Mouse (Mus musculus) forebrain, embryonic 14.5 days (tissue): ENCODE measurements around the gene Eng. TPM values are rescaled to one million over a fixed set of nuclear protein-coding genes. Genes with fewer than 3 reads are reported as not detected.

Experiments
- ATAC-seq: fragments of 200-750 bp; cut with Nextera tagmentation; 2 replicates; pipeline ENCODE4 v1.8.0; 2017; ENCODE audit warnings: mild to moderate bottlenecking, moderate library complexity
- DNase-seq: peaks from one replicate; pipeline ENCODE4 v3.0.0-alpha.2; 2015; ENCODE audit warnings: low spot score
- H3K27ac ChIP-seq: fragments of 300-500 bp; sonication (generic); 2 replicates; pipeline ENCODE4 v1.5.1; 2014; ENCODE audit warnings: low read depth, mild to moderate bottlenecking, control low read depth, low read length, moderate library complexity
- H3K27me3 ChIP-seq: fragments of 300-500 bp; sonication (generic); replicated peaks from 2 replicates; pipeline ENCODE4 v1.6.1; 2014; ENCODE audit warnings: low read length, control low read depth, mixed read lengths; ENCODE audit not compliant: control insufficient read depth, insufficient read depth
- H3K36me3 ChIP-seq: fragments of 300-500 bp; sonication (generic); 2 replicates; pipeline ENCODE4 v1.6.1; 2014; ENCODE audit warnings: low read length, control low read depth; ENCODE audit not compliant: control insufficient read depth, insufficient read depth
- H3K4me1 ChIP-seq: fragments of 300-500 bp; sonication (generic); 2 replicates; pipeline ENCODE4 v1.6.1; 2014; ENCODE audit warnings: antibody characterized with exemption, low read length, control low read depth; ENCODE audit not compliant: control insufficient read depth, insufficient read depth
- H3K4me2 ChIP-seq: fragments of 300-500 bp; sonication (generic); 2 replicates; pipeline ENCODE4 v1.6.1; 2014; ENCODE audit warnings: mild to moderate bottlenecking, control low read depth, low read length
- H3K4me3 ChIP-seq: fragments of 300-500 bp; sonication (generic); 2 replicates; pipeline ENCODE4 v1.5.1; 2014; ENCODE audit warnings: low read depth, low read length, control low read depth
- H3K9ac ChIP-seq: fragments of 300-500 bp; sonication (generic); 2 replicates; pipeline ENCODE4 v1.6.1; 2014; ENCODE audit warnings: mild to moderate bottlenecking, low read length, control low read depth, moderate library complexity
- H3K9me3 ChIP-seq: fragments of 300-500 bp; sonication (generic); replicated peaks from 2 replicates; pipeline ENCODE4 v1.6.1; 2016; ENCODE audit warnings: low read length, control low read depth, mixed read lengths; ENCODE audit not compliant: control insufficient read depth
- WGBS: fragments of 180-500 bp; shearing (Covaris S2); extraction: QIAGEN DNeasy Blood & Tissue Kit; methylation state at CpG from one replicate; pipeline ENCODE4 v1.1.7; 2014; 5-methylcytosine and 5-hydroxymethylcytosine counted together
- polyA plus RNA-seq: library from polyadenylated mRNA; unstranded; fragments of >200 nt; fragmentation: Nextera tagmentation; extraction: Ambion mirVana; gene quantifications from 2 replicates; pipeline ENCODE4 v1.2.1, GENCODE M21; 2014

Eng gene
- polyA plus RNA-seq, 1 experiment from 2014 or later = 15.0 TPM

- WGBS = 60% methylated on average over 4 of the region's 4 CpGs
- Histone ChIP-seq H3K27ac (no peak overlapping the region), H3K9ac (0 out of 2 replicates have a peak overlapping the region, but pooled peaks have one; percentile 13)
These were observed 18.3 kb upstream of the Eng start for GRCm38 (mm10) chr2:32628044-32628550.

GRCm38 (mm10) chr2:32628729-32629128 lies 17.7 kb upstream of the Eng start:
- Histone ChIP-seq H3K4me1 (peaks cover 30% of the 10 kb centered on the region), H3K9me3 (no peaks in the 10 kb centered on the region), H3K27me3 (no peaks in the 10 kb centered on the region), H3K4me2 (no peak overlapping the region), H3K27ac (peak overlapping the region; percentile 15; the same call in 1 of the 2 replicates), H3K4me3 (no peak overlapping the region), H3K36me3 (peaks cover 7% of the 10 kb centered on the region; the same call in 1 of the 2 replicates), H3K9ac (peak overlapping the region; percentile 33)
- DNase-seq (peak; percentile 61), ATAC-seq (no peak; the same call in 1 of the 2 replicates)
- WGBS = 27% methylated on average over 5 of the region's 5 CpGs

More at GRCm38 (mm10) chr2:32628044-32628550, 18.3 kb upstream of the Eng start:
- H3K4me1 ChIP-seq = peaks cover 30% of the 10 kb centered on the region
- 0 out of 2 replicates have a peak, but pooled peaks cover under 1% of the 10 kb centered on the region for H3K36me3 ChIP-seq
- H3K4me3 ChIP-seq = no peak overlapping the region
- H3K9me3 ChIP-seq = no peaks in the 10 kb centered on the region
- ATAC-seq (no peak), DNase-seq (no peak)
- H3K27me3 ChIP-seq = no peaks in the 10 kb centered on the region
- H3K4me2 ChIP-seq = no peak overlapping the region; the same call in 1 of the 2 replicates

- H3K4me1 ChIP-seq = peaks cover 30% of the 10 kb centered on the region
- DNase-seq (peak; percentile 80), ATAC-seq (peak; percentile 33; the same call in 1 of the 2 replicates)
- H3K9ac ChIP-seq = peak overlapping the region; percentile 32; the same call in 1 of the 2 replicates
- H3K4me2 ChIP-seq = peak overlapping the region; percentile 26; the same call in 1 of the 2 replicates
- no peak overlapping the region for H3K4me3 ChIP-seq
- WGBS = 30% methylated on average over 9 of the region's 9 CpGs
- H3K36me3 ChIP-seq = peaks cover 9% of the 10 kb centered on the region; the same call in 1 of the 2 replicates
- H3K27me3 ChIP-seq = no peaks in the 10 kb centered on the region
- H3K27ac ChIP-seq = no peak overlapping the region; the same call in 1 of the 2 replicates
- H3K9me3 ChIP-seq = no peaks in the 10 kb centered on the region
These were observed 17.0 kb upstream of the Eng start for GRCm38 (mm10) chr2:32629276-32629976.

- H3K27ac ChIP-seq = no peak overlapping the region
- H3K9ac ChIP-seq = no peak overlapping the region
- WGBS = 80% methylated on average over 9 of the region's 9 CpGs
- H3K4me1 ChIP-seq = peaks cover 27% of the 10 kb centered on the region
- H3K36me3 ChIP-seq = peaks cover 9% of the 10 kb centered on the region; the same call in 1 of the 2 replicates
- no peak overlapping the region for H3K4me3 ChIP-seq
- H3K4me2 ChIP-seq = no peak overlapping the region
- no peaks in the 10 kb centered on the region for H3K9me3 ChIP-seq
- DNase-seq (no peak), ATAC-seq (no peak)
- H3K27me3 ChIP-seq = no peaks in the 10 kb centered on the region
These were observed 16.4 kb upstream of the Eng start for GRCm38 (mm10) chr2:32630036-32630435.

GRCm38 (mm10) chr2:32631046-32631445 lies 15.3 kb upstream of the Eng start:
- H3K4me2 ChIP-seq = no peak overlapping the region

GRCm38 (mm10) chr2:32631737-32632394 lies 14.5 kb upstream of the Eng start:
- Histone ChIP-seq H3K4me3 (no peak overlapping the region), H3K27ac (no peak overlapping the region), H3K9me3 (no peaks in the 10 kb centered on the region), H3K4me2 (no peak overlapping the region), H3K4me1 (peaks cover 14% of the 10 kb centered on the region), H3K27me3 (no peaks in the 10 kb centered on the region), H3K9ac (no peak overlapping the region), H3K36me3 (peaks cover 9% of the 10 kb centered on the region; the same call in 1 of the 2 replicates)
- ATAC-seq = peak; percentile 52; the same call in 1 of the 2 replicates
- DNase-seq = peak; percentile 81
- WGBS = 56% methylated on average over 7 of the region's 7 CpGs

More at GRCm38 (mm10) chr2:32631046-32631445, 15.3 kb upstream of the Eng start:
- DNase-seq = no peak
- H3K27ac ChIP-seq = no peak overlapping the region
- H3K4me1 ChIP-seq = peaks cover 19% of the 10 kb centered on the region
- peaks cover 9% of the 10 kb centered on the region; the same call in 1 of the 2 replicates for H3K36me3 ChIP-seq
- H3K27me3 ChIP-seq = no peaks in the 10 kb centered on the region
- H3K4me3 ChIP-seq = no peak overlapping the region
- no peak for ATAC-seq
- H3K9me3 ChIP-seq = no peaks in the 10 kb centered on the region
- no peak overlapping the region for H3K9ac ChIP-seq
- 87% methylated on average over 10 of the region's 10 CpGs for WGBS

GRCm38 (mm10) chr2:32633660-32634059 lies 12.7 kb upstream of the Eng start:
- peaks cover 9% of the 10 kb centered on the region; the same call in 1 of the 2 replicates for H3K36me3 ChIP-seq
- no peak overlapping the region for H3K4me3 ChIP-seq
- no peak overlapping the region for H3K4me2 ChIP-seq
- 76% methylated on average over 5 of the region's 5 CpGs for WGBS
- no peak overlapping the region for H3K27ac ChIP-seq
- H3K9me3 ChIP-seq = no peaks in the 10 kb centered on the region
- H3K27me3 ChIP-seq = no peaks in the 10 kb centered on the region
- H3K9ac ChIP-seq = no peak overlapping the region
- DNase-seq (no peak), ATAC-seq (no peak)
- peaks cover 10% of the 10 kb centered on the region for H3K4me1 ChIP-seq

- ATAC-seq (no peak), DNase-seq (no peak)
- Histone ChIP-seq H3K27me3 (no peaks in the 10 kb centered on the region), H3K9me3 (no peaks in the 10 kb centered on the region), H3K36me3 (peaks cover 9% of the 10 kb centered on the region; the same call in 1 of the 2 replicates), H3K4me1 (0 out of 2 replicates have a peak, but pooled peaks cover 2% of the 10 kb centered on the region), H3K4me2 (no peak overlapping the region), H3K27ac (no peak overlapping the region), H3K9ac (no peak overlapping the region), H3K4me3 (no peak overlapping the region)
- 85% methylated on average over 10 of the region's 10 CpGs for WGBS
These were observed 11.9 kb upstream of the Eng start for GRCm38 (mm10) chr2:32634277-32635105.
